9 mouse cellular contexts compared by ENCODE assay signal in the genomic region with DNA sequence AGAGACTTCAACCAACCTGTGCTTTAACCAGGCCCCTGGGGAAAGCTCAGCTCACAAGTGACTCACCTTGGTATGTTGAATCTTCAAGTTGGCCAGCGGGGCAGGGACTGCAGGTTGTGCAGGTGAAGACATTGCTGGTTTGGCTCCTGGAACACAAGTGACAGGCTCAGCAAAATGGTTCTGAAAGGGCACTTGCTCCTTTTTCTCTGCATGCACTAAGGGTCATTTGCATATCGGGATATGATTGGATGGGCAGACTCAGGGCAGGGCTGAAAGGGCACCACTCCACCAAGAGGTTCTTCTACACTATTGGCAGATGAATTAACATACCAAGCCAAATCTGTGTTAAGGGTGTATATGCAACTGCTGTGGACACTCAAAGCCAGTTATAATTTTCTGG. TPM values are rescaled to one million over a fixed set of nuclear protein-coding genes. Genes with fewer than 3 reads are reported as not detected.
DNase-seq lines count a peak whose midpoint lies in the region; ATAC-seq and TF ChIP-seq lines count a peak whose summit lies in the region.
"Had no signal": no experiment of that assay in that cellular context is flagged by ENCODE, and none has a peak within 500 bp of the region (broad histone marks: within the 10 kb centered on the region; RNA-seq: fewer than 3 reads in every experiment).

A gene (minus strand): TSS at position 182 of the 400 bp plus-strand sequence.

- no peaks in the 10 kb centered on the region for H3K36me3 ChIP-seq in midbrain, embryonic 10.5 days
- H3K36me3 ChIP-seq in midbrain, embryonic 15.5 days (replicated peaks): no peaks in the 10 kb centered on the region
- no peaks in the 10 kb centered on the region for H3K36me3 ChIP-seq in liver, embryonic 14.5 days (replicated peaks; ENCODE audit: control insufficient read depth, insufficient read depth, low read depth)
- H3K36me3 ChIP-seq: hindbrain, embryonic 15.5 days had no signal

- H3K27me3 ChIP-seq in midbrain, embryonic 10.5 days (ENCODE audit: low read depth, poor library complexity, severe bottlenecking): no peaks in the 10 kb centered on the region
- H3K27me3 ChIP-seq in midbrain, embryonic 15.5 days (replicated peaks): no peaks in the 10 kb centered on the region
- no peaks in the 10 kb centered on the region for H3K27me3 ChIP-seq in liver, embryonic 14.5 days (ENCODE audit: control insufficient read depth, insufficient read depth, low read length)
- H3K27me3 ChIP-seq: hindbrain, embryonic 15.5 days had no signal

- no peak within 1 kb of the TSS for H3K9ac ChIP-seq in midbrain, embryonic 15.5 days
- H3K9ac ChIP-seq in liver, embryonic 14.5 days (replicated peaks): no peak within 1 kb of the TSS
- H3K9ac ChIP-seq: hindbrain, embryonic 15.5 days had no signal

- no peak within 1 kb of the TSS for H3K4me2 ChIP-seq in midbrain, embryonic 15.5 days
- H3K4me2 ChIP-seq in liver, embryonic 14.5 days (ENCODE audit: low read depth): no peak within 1 kb of the TSS
- H3K4me2 ChIP-seq: hindbrain, embryonic 15.5 days had no signal

- ATAC-seq in midbrain, embryonic 15.5 days (replicated peaks): no peak
- ATAC-seq in liver, embryonic 14.5 days (ENCODE audit: insufficient read depth): peak; percentile 62; the same call in 1 of the 2 replicates

- TF ChIP-seq CTCF in liver, embryonic 14.5 days (IDR thresholded peaks at IDR 0.05; ENCODE audit: low read depth): no peak

- DNase-seq in midbrain, embryonic 10.5 days (ENCODE audit: low spot score): peak; percentile 12
- peak; percentile 31 for DNase-seq in gonadal fat pad, adult 2 months (ENCODE audit: low read depth)
- no peak for DNase-seq in liver, embryonic 14.5 days (ENCODE audit: low read depth in 3 of 3, low spot score in 3 of 3)
- peak; percentile 23 for DNase-seq in urinary bladder, adult 2 months (ENCODE audit: low spot score)
- no peak for DNase-seq in right cerebral cortex, postnatal 36 days (ENCODE audit: low spot score in 2 of 2)
- DNase-seq in ovary, postnatal 14 days (ENCODE audit: low spot score): no peak
- no peak for DNase-seq in frontal cortex, adult 2 months (ENCODE audit: extremely low spot score in 1 of 2, low spot score in 1 of 2)

- 50% methylated on average over 2 of the region's 2 CpGs for WGBS in midbrain, embryonic 10.5 days
- WGBS in midbrain, embryonic 15.5 days: 79% methylated on average over 2 of the region's 2 CpGs
- 44% methylated on average over 2 of the region's 2 CpGs for WGBS in liver, embryonic 14.5 days (ENCODE audit: insufficient replicate concordance)

- TF ChIP-seq EP300 in liver, embryonic 14.5 days (IDR thresholded peaks at IDR 0.05; ENCODE audit: low read depth): no peak

- H3K4me3 ChIP-seq in midbrain, embryonic 10.5 days: no peak within 1 kb of the TSS
- no peak within 1 kb of the TSS for H3K4me3 ChIP-seq in midbrain, embryonic 15.5 days
- no peak within 1 kb of the TSS for H3K4me3 ChIP-seq in liver, embryonic 14.5 days (ENCODE audit: insufficient read depth in 1 of 2, low read depth in 2 of 2, low read length in 2 of 2)
- H3K4me3 ChIP-seq: hindbrain, embryonic 15.5 days had no signal

- no peaks in the 10 kb centered on the region for H3K9me3 ChIP-seq in midbrain, embryonic 10.5 days (replicated peaks)
- H3K9me3 ChIP-seq in midbrain, embryonic 15.5 days: no peaks in the 10 kb centered on the region
- H3K9me3 ChIP-seq in liver, embryonic 14.5 days (ENCODE audit: control insufficient read depth, low read length): no peaks in the 10 kb centered on the region
- H3K9me3 ChIP-seq: hindbrain, embryonic 15.5 days had no signal

- H3K4me1 ChIP-seq in midbrain, embryonic 10.5 days: peaks cover 2% of the 10 kb centered on the region; the same call in 1 of the 2 replicates
- H3K4me1 ChIP-seq in midbrain, embryonic 15.5 days: no peaks in the 10 kb centered on the region
- no peaks in the 10 kb centered on the region for H3K4me1 ChIP-seq in liver, embryonic 14.5 days (replicated peaks; ENCODE audit: control insufficient read depth in 2 of 2, insufficient read depth in 2 of 2, low read length in 1 of 2)
- H3K4me1 ChIP-seq: hindbrain, embryonic 15.5 days had no signal

- no peak within 1 kb of the TSS for H3K27ac ChIP-seq in midbrain, embryonic 10.5 days (replicated peaks)
- no peak within 1 kb of the TSS for H3K27ac ChIP-seq in midbrain, embryonic 15.5 days
- H3K27ac ChIP-seq in liver, embryonic 14.5 days: no peak within 1 kb of the TSS
- H3K27ac ChIP-seq: hindbrain, embryonic 15.5 days had no signal

RNA-seq across cellular contexts. Expression of the gene that starts here (rescaled TPM):
- polyA plus RNA-seq in midbrain, embryonic 10.5 days (2016; fragmentation: Nextera tagmentation; extraction: Ambion mirVana): 0.47 and 2.4 TPM in 2 replicates
- 0.88 and 1.1 TPM in 2 replicates for polyA plus RNA-seq in midbrain, embryonic 15.5 days (2015; fragmentation: Nextera tagmentation; extraction: Ambion mirVana)
- 92.6 and 103 TPM in 2 replicates for polyA plus RNA-seq in gonadal fat pad, adult 2 months (2012; rRNA removed)
- polyA plus RNA-seq in liver, embryonic 14.5 days (2012; rRNA removed): 0.71 and 1.1 TPM in 2 replicates
- polyA plus RNA-seq in liver, embryonic 14.5 days (2014; fragmentation: Nextera tagmentation; extraction: Ambion mirVana): 0.79 and 1.0 TPM in 2 replicates
- 53.1 and 60.6 TPM in 2 replicates for polyA plus RNA-seq in urinary bladder, adult 2 months (2012; rRNA removed)
- 1.6 and 1.7 TPM in 2 replicates for polyA plus RNA-seq in frontal cortex, adult 2 months (2012; rRNA removed)

Comparison
In these comparisons a context has a peak if more than half of its experiments do, and no peak if none do; other contexts are left out.
1. RNA of the gene that starts here (polyA plus RNA-seq): 92.6 to 103 TPM in gonadal fat pad, adult 2 months and 53.1 to 60.6 TPM in urinary bladder, adult 2 months; 0.47 to 2.4 TPM in midbrain, embryonic 10.5 days, 1.6 to 1.7 TPM in frontal cortex, adult 2 months, 0.71 to 1.1 TPM in liver, embryonic 14.5 days and 0.88 to 1.1 TPM in midbrain, embryonic 15.5 days; every median in the first group is over 10 times any median in the second.
2. DNase-seq: peak in midbrain, embryonic 10.5 days (single experiment), gonadal fat pad, adult 2 months (single experiment) and urinary bladder, adult 2 months (single experiment); none in liver, embryonic 14.5 days (0 of 3), right cerebral cortex, postnatal 36 days (0 of 2), ovary, postnatal 14 days (single experiment) and frontal cortex, adult 2 months (0 of 2).